Mouse (Mus musculus): Measurements from ENCODE around the gene Dna2. TPM values are rescaled to one million over a fixed set of nuclear protein-coding genes. Genes with fewer than 3 reads are reported as not detected.
"Not testable (repeated sequence)": the region's sequence is repeated elsewhere in the genome, so short reads cannot be mapped to it uniquely, and the experiment has no call there.

Dna2 gene
- 11.0 and 11.9 TPM in 2 replicates for polyA plus RNA-seq (2014; fragmentation: Nextera tagmentation; extraction: Ambion mirVana)

GRCm38 (mm10) chr10:62946738-62947471, at the start of gene Dna2:
Gene Dna2, plus strand, starts transcription at chr10:62947026.
- Histone ChIP-seq H3K36me3 (ENCODE audit: control insufficient read depth, insufficient read depth, low read length) (peaks cover 40% of the 10 kb centered on the region), H3K4me2 (ENCODE audit: low read depth, low read length) (peak within 1 kb of the TSS; percentile 82), H3K9me3 (ENCODE audit: control insufficient read depth, low read length) (no peaks in the 10 kb centered on the region), H3K9ac (ENCODE audit: low read depth, low read length) (peak within 1 kb of the TSS; percentile 85), H3K4me1 (ENCODE audit: control insufficient read depth, insufficient read depth, low read length) (no peaks in the 10 kb centered on the region), H3K27ac (replicated peaks; ENCODE audit: low read depth, low read length) (peak within 1 kb of the TSS; percentile 81), H3K27me3 (replicated peaks; ENCODE audit: control insufficient read depth, insufficient read depth, low read length) (no peaks in the 10 kb centered on the region), H3K4me3 (ENCODE audit: low read depth, low read length) (peak within 1 kb of the TSS; percentile 76)
- under 1% methylated on average over 54 of the region's 68 CpGs for WGBS
- DNase-seq (ENCODE audit: low spot score): peak; percentile 92
- ATAC-seq (ENCODE audit: low read depth): peak; percentile 95

GRCm38 (mm10) chr10:62897437-62897836, 49.4 kb upstream of the Dna2 start:
- ATAC-seq (ENCODE audit: low read depth) (no peak), DNase-seq (ENCODE audit: low spot score) (no peak)
- Histone ChIP-seq H3K4me2 (ENCODE audit: low read depth, low read length) (no peak overlapping the region), H3K27me3 (replicated peaks; ENCODE audit: control insufficient read depth, insufficient read depth, low read length) (no peaks in the 10 kb centered on the region), H3K4me3 (ENCODE audit: low read depth, low read length) (no peak overlapping the region), H3K4me1 (ENCODE audit: control insufficient read depth, insufficient read depth, low read length) (no peaks in the 10 kb centered on the region), H3K9ac (ENCODE audit: low read depth, low read length) (no peak overlapping the region), H3K36me3 (ENCODE audit: control insufficient read depth, insufficient read depth, low read length) (no peaks in the 10 kb centered on the region), H3K9me3 (ENCODE audit: control insufficient read depth, low read length) (no peaks in the 10 kb centered on the region), H3K27ac (replicated peaks; ENCODE audit: low read depth, low read length) (no peak overlapping the region)
- 95% methylated on average over 3 of the region's 3 CpGs for WGBS

- Histone ChIP-seq H3K27ac (replicated peaks; ENCODE audit: low read depth, low read length) (no peak overlapping the region), H3K4me1 (ENCODE audit: control insufficient read depth, insufficient read depth, low read length) (no peaks in the 10 kb centered on the region), H3K4me3 (ENCODE audit: low read depth, low read length) (no peak overlapping the region), H3K36me3 (ENCODE audit: control insufficient read depth, insufficient read depth, low read length) (no peaks in the 10 kb centered on the region), H3K27me3 (replicated peaks; ENCODE audit: control insufficient read depth, insufficient read depth, low read length) (no peaks in the 10 kb centered on the region), H3K9ac (ENCODE audit: low read depth, low read length) (no peak overlapping the region), H3K9me3 (ENCODE audit: control insufficient read depth, low read length) (no peaks in the 10 kb centered on the region), H3K4me2 (ENCODE audit: low read depth, low read length) (no peak overlapping the region)
- 69% methylated on average over 2 of the region's 2 CpGs for WGBS
- DNase-seq (ENCODE audit: low spot score): no peak
- ATAC-seq (ENCODE audit: low read depth): no peak
These were observed 48.8 kb upstream of the Dna2 start for GRCm38 (mm10) chr10:62898061-62898460.

GRCm38 (mm10) chr10:62900144-62900543, 46.7 kb upstream of the Dna2 start:
- H3K4me3 ChIP-seq (ENCODE audit: low read depth, low read length): no peak overlapping the region
- ATAC-seq (ENCODE audit: low read depth) (no peak), DNase-seq (ENCODE audit: low spot score) (no peak)
- no peak overlapping the region for H3K9ac ChIP-seq (ENCODE audit: low read depth, low read length)
- no peaks in the 10 kb centered on the region for H3K36me3 ChIP-seq (ENCODE audit: control insufficient read depth, insufficient read depth, low read length)
- no peaks in the 10 kb centered on the region for H3K9me3 ChIP-seq (ENCODE audit: control insufficient read depth, low read length)
- H3K4me2 ChIP-seq (ENCODE audit: low read depth, low read length): no peak overlapping the region
- no peaks in the 10 kb centered on the region for H3K27me3 ChIP-seq (replicated peaks; ENCODE audit: control insufficient read depth, insufficient read depth, low read length)
- 95% methylated on average over 4 of the region's 4 CpGs for WGBS
- no peak overlapping the region for H3K27ac ChIP-seq (replicated peaks; ENCODE audit: low read depth, low read length)
- H3K4me1 ChIP-seq (ENCODE audit: control insufficient read depth, insufficient read depth, low read length): no peaks in the 10 kb centered on the region

- no peaks in the 10 kb centered on the region for H3K36me3 ChIP-seq (ENCODE audit: control insufficient read depth, insufficient read depth, low read length)
- H3K27me3 ChIP-seq (replicated peaks; ENCODE audit: control insufficient read depth, insufficient read depth, low read length): no peaks in the 10 kb centered on the region
- H3K4me2 ChIP-seq (ENCODE audit: low read depth, low read length): no peak overlapping the region
- no peak overlapping the region for H3K27ac ChIP-seq (replicated peaks; ENCODE audit: low read depth, low read length)
- no peak overlapping the region for H3K4me3 ChIP-seq (ENCODE audit: low read depth, low read length)
- ATAC-seq (ENCODE audit: low read depth): no peak
- no peak overlapping the region for H3K9ac ChIP-seq (ENCODE audit: low read depth, low read length)
- 30% methylated on average over 8 of the region's 8 CpGs for WGBS
- H3K4me1 ChIP-seq (ENCODE audit: control insufficient read depth, insufficient read depth, low read length): no peaks in the 10 kb centered on the region
- DNase-seq (ENCODE audit: low spot score): no peak
- H3K9me3 ChIP-seq (ENCODE audit: control insufficient read depth, low read length): no peaks in the 10 kb centered on the region
These were observed 45.0 kb upstream of the Dna2 start for GRCm38 (mm10) chr10:62901826-62902225.

GRCm38 (mm10) chr10:62902829-62903228, 44.0 kb upstream of the Dna2 start:
- ATAC-seq (ENCODE audit: low read depth) (no peak), DNase-seq (ENCODE audit: low spot score) (no peak)
- no peaks in the 10 kb centered on the region for H3K9me3 ChIP-seq (ENCODE audit: control insufficient read depth, low read length)
- H3K27me3 ChIP-seq (replicated peaks; ENCODE audit: control insufficient read depth, insufficient read depth, low read length): no peaks in the 10 kb centered on the region
- H3K36me3 ChIP-seq (ENCODE audit: control insufficient read depth, insufficient read depth, low read length): no peaks in the 10 kb centered on the region
- no peak overlapping the region for H3K4me3 ChIP-seq (ENCODE audit: low read depth, low read length)
- no peak overlapping the region for H3K4me2 ChIP-seq (ENCODE audit: low read depth, low read length)
- H3K4me1 ChIP-seq (ENCODE audit: control insufficient read depth, insufficient read depth, low read length): no peaks in the 10 kb centered on the region
- WGBS: 44% methylated on average over 1 of the region's 1 CpGs
- no peak overlapping the region for H3K9ac ChIP-seq (ENCODE audit: low read depth, low read length)
- H3K27ac ChIP-seq (replicated peaks; ENCODE audit: low read depth, low read length): no peak overlapping the region

- no peaks in the 10 kb centered on the region for H3K9me3 ChIP-seq (ENCODE audit: control insufficient read depth, low read length)
- H3K27me3 ChIP-seq (replicated peaks; ENCODE audit: control insufficient read depth, insufficient read depth, low read length): no peaks in the 10 kb centered on the region
- 89% methylated on average over 7 of the region's 7 CpGs for WGBS
- ATAC-seq (ENCODE audit: low read depth) (no peak), DNase-seq (ENCODE audit: low spot score) (no peak)
- no peak overlapping the region for H3K4me2 ChIP-seq (ENCODE audit: low read depth, low read length)
- no peaks in the 10 kb centered on the region for H3K36me3 ChIP-seq (ENCODE audit: control insufficient read depth, insufficient read depth, low read length)
- H3K4me3 ChIP-seq (ENCODE audit: low read depth, low read length): no peak overlapping the region
- H3K9ac ChIP-seq (ENCODE audit: low read depth, low read length): no peak overlapping the region
- H3K4me1 ChIP-seq (ENCODE audit: control insufficient read depth, insufficient read depth, low read length): no peaks in the 10 kb centered on the region
- no peak overlapping the region for H3K27ac ChIP-seq (replicated peaks; ENCODE audit: low read depth, low read length)
These were observed 40.5 kb upstream of the Dna2 start for GRCm38 (mm10) chr10:62906336-62906735.

- not testable (repeated sequence) for H3K4me1 ChIP-seq (ENCODE audit: control insufficient read depth, insufficient read depth, low read length); ATAC-seq (ENCODE audit: low read depth); H3K9ac ChIP-seq (ENCODE audit: low read depth, low read length); H3K4me2 ChIP-seq (ENCODE audit: low read depth, low read length); H3K27ac ChIP-seq (replicated peaks; ENCODE audit: low read depth, low read length); H3K27me3 ChIP-seq (replicated peaks; ENCODE audit: control insufficient read depth, insufficient read depth, low read length); H3K9me3 ChIP-seq (ENCODE audit: control insufficient read depth, low read length); H3K36me3 ChIP-seq (ENCODE audit: control insufficient read depth, insufficient read depth, low read length); DNase-seq (ENCODE audit: low spot score); H3K4me3 ChIP-seq (ENCODE audit: low read depth, low read length)
- WGBS: no CpG with 5 or more reads among the region's 1 CpGs
These were observed 37.9 kb upstream of the Dna2 start, which contains the start of gene Tet1 for GRCm38 (mm10) chr10:62908896-62909295. Gene Tet1, minus strand, starts transcription at chr10:62908996.

GRCm38 (mm10) chr10:62911120-62911519, 35.7 kb upstream of the Dna2 start:
- Histone ChIP-seq H3K4me1 (ENCODE audit: control insufficient read depth, insufficient read depth, low read length) (no peaks in the 10 kb centered on the region), H3K9ac (ENCODE audit: low read depth, low read length) (no peak overlapping the region), H3K27ac (replicated peaks; ENCODE audit: low read depth, low read length) (no peak overlapping the region), H3K4me3 (ENCODE audit: low read depth, low read length) (no peak overlapping the region), H3K36me3 (ENCODE audit: control insufficient read depth, insufficient read depth, low read length) (no peaks in the 10 kb centered on the region), H3K9me3 (ENCODE audit: control insufficient read depth, low read length) (no peaks in the 10 kb centered on the region), H3K4me2 (ENCODE audit: low read depth, low read length) (no peak overlapping the region), H3K27me3 (replicated peaks; ENCODE audit: control insufficient read depth, insufficient read depth, low read length) (no peaks in the 10 kb centered on the region)
- ATAC-seq (ENCODE audit: low read depth): no peak
- 80% methylated on average over 2 of the region's 2 CpGs for WGBS
- DNase-seq (ENCODE audit: low spot score): no peak
